Mouse (Mus musculus) heart, postnatal 0 days (tissue): ENCODE measurements around the gene Dzip1.

Experiments
- CTCF ChIP-seq: IDR thresholded peaks from 2 replicates; pipeline ENCODE4 v1.5.1; 2016; ENCODE audit warnings: antibody characterized with exemption, control low read depth, low read depth
- EP300 ChIP-seq: IDR thresholded peaks from 2 replicates; pipeline ENCODE4 v1.6.1; 2016; ENCODE audit warnings: antibody characterized with exemption, low read depth

DNA sequence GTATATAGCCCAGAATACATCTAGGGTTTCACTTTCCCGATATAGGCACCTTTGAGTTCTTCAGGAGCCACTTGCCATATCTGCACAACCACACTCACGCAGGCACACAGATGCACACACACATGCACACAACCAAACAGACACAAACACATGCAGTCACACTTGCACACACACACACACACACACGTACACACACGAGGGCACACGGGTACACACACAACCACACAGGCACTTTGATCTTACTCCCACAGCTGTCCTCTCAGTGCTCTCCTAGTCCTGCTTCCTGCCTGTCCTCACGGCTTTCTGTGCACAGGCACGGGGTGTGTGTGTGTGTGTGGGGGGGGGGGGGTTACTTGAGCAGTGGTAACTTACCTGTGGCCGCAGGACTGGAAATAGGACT lies 7.7 kb upstream of the Dzip1 start:
- TF ChIP-seq EP300 = no peak
- no peak for TF ChIP-seq CTCF
